Mouse (Mus musculus) testis, adult 2 months (tissue): Measurements from ENCODE around the gene Cdhr3.

Experiments
- CTCF ChIP-seq: fragments of 200-500 bp; IDR thresholded peaks from 2 replicates; pipeline ENCODE4 v1.5.1; 2012; ENCODE audit warnings: low read depth, mild to moderate bottlenecking, inconsistent platforms, low read length, moderate library complexity; ENCODE audit not compliant: control insufficient read depth, insufficient read depth, insufficient replicate concordance
- POLR2A ChIP-seq: fragments of 200-500 bp; IDR thresholded peaks from 2 replicates; pipeline ENCODE4 v1.6.1; 2012; ENCODE audit warnings: low read depth, mild to moderate bottlenecking, inconsistent platforms, low read length, moderate library complexity; ENCODE audit not compliant: control insufficient read depth

DNA sequence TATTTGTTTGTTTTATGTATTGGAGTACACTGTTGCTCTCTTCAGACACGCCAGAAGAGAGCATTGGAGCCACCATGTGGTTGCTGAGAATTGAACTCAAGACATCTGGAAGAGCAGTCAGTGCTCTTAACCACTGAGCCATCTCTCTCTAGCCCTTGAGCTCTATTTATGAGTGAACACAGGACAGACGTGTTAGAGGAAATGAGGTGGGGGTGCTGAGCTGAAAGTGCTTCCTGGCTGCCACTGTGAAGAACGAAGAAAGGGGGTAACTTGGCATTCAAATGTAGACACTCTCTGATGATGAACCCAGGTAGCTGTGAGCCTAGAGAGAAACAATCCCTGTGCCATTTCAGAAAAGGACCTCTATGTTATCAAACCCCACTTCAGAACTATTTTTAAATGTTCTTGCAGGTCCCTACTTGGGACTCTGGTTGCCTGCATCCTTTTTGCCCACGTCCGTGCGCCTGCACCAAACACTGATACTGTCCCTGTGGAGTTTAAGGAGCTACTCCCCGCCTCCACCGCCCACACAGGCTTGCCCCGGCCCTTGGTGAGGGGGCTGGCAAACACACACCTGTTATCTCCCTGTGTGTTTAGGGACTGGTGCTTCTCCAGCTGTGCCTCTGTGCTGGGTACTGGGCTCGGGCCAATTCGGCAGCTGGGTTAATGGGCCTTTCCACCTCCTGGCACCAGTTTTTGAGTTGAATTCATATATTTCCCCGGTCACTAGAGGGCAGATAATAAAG, 58.2 kb downstream of the Cdhr3 start:
- TF ChIP-seq POLR2A (no peak), CTCF (no peak)
